Mouse (Mus musculus): ENCODE measurements around the gene Btbd3.

DNA sequence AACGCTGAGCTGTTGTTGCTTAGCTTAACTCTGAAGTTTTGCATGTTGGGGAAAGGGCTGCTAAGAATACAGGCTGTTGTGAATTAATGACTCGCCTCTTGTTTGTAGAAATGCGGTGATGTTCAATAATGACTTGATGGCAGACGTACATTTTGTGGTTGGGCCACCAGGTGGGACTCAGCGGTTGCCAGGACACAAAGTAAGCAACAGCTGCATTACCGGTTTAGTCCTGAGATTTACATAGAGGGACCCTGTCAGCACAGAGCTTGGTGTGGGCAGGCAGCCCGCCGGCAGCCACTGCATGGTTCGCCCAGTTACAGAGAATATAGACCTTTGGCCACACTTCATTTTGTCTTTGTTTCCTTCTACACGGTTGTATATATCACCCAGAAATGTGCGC, 23.3 kb downstream of the Btbd3 start:
- no peak for TF ChIP-seq POLR2A (IDR thresholded peaks at IDR 0.05; ENCODE audit: insufficient read depth, low read length)
- TF ChIP-seq CTCF (IDR thresholded peaks at IDR 0.05; ENCODE audit: low read depth, low read length): no peak
- no peak for TF ChIP-seq EP300 (IDR thresholded peaks at IDR 0.05; ENCODE audit: insufficient read depth, low read depth, low read length)
